Mouse (Mus musculus): Measurements from ENCODE around the gene Gpbp1. TPM values are rescaled to one million over a fixed set of nuclear protein-coding genes. Genes with fewer than 3 reads are reported as not detected.

The Gpbp1 gene
- polyA plus RNA-seq, 1 experiment from 2014 or later, result 93.6 TPM

GRCm38 (mm10) chr13:111394341-111394740, 95.6 kb downstream of the Gpbp1 start:
- no peak for ATAC-seq
- no peaks in the 10 kb centered on the region for H3K27me3 ChIP-seq (ENCODE audit: control insufficient read depth, insufficient read depth, low read depth, low read length)
- 85% methylated on average over 8 of the region's 8 CpGs for WGBS

GRCm38 (mm10) chr13:111393426-111393825, 96.5 kb downstream of the Gpbp1 start:
- Histone ChIP-seq H3K4me1 (ENCODE audit: control insufficient read depth, insufficient read depth, low read length) (no peaks in the 10 kb centered on the region), H3K4me3 (ENCODE audit: low read depth, low read length) (no peak overlapping the region), H3K27me3 (ENCODE audit: control insufficient read depth, insufficient read depth, low read depth, low read length) (no peaks in the 10 kb centered on the region), H3K9me3 (replicated peaks; ENCODE audit: control insufficient read depth, low read length, poor library complexity, severe bottlenecking) (no peaks in the 10 kb centered on the region), H3K4me2 (ENCODE audit: low read length) (no peak overlapping the region), H3K36me3 (ENCODE audit: control insufficient read depth, insufficient read depth, low read length) (no peaks in the 10 kb centered on the region), H3K27ac (ENCODE audit: low read length) (no peak overlapping the region), H3K9ac (ENCODE audit: low read depth, low read length) (no peak overlapping the region)
- 63% methylated on average over 6 of the region's 6 CpGs for WGBS
- ATAC-seq, result no peak; the same call in 1 of the 2 replicates

More at GRCm38 (mm10) chr13:111394341-111394740, 95.6 kb downstream of the Gpbp1 start:
- Histone ChIP-seq H3K4me2 (ENCODE audit: low read length) (no peak overlapping the region), H3K4me3 (ENCODE audit: low read depth, low read length) (no peak overlapping the region), H3K36me3 (ENCODE audit: control insufficient read depth, insufficient read depth, low read length) (no peaks in the 10 kb centered on the region), H3K9ac (ENCODE audit: low read depth, low read length) (no peak overlapping the region), H3K9me3 (replicated peaks; ENCODE audit: control insufficient read depth, low read length, poor library complexity, severe bottlenecking) (no peaks in the 10 kb centered on the region), H3K27ac (ENCODE audit: low read length) (no peak overlapping the region), H3K4me1 (ENCODE audit: control insufficient read depth, insufficient read depth, low read length) (no peaks in the 10 kb centered on the region)

- no peak overlapping the region for H3K27ac ChIP-seq (ENCODE audit: low read length)
- H3K9ac ChIP-seq (ENCODE audit: low read depth, low read length), result no peak overlapping the region
- H3K4me3 ChIP-seq (ENCODE audit: low read depth, low read length), result no peak overlapping the region
- no peak overlapping the region for H3K4me2 ChIP-seq (ENCODE audit: low read length)
- WGBS, result 90% methylated on average over 5 of the region's 5 CpGs
- ATAC-seq, result no peak
- no peaks in the 10 kb centered on the region for H3K36me3 ChIP-seq (ENCODE audit: control insufficient read depth, insufficient read depth, low read length)
- no peaks in the 10 kb centered on the region for H3K9me3 ChIP-seq (replicated peaks; ENCODE audit: control insufficient read depth, low read length, poor library complexity, severe bottlenecking)
- H3K4me1 ChIP-seq (ENCODE audit: control insufficient read depth, insufficient read depth, low read length), result no peaks in the 10 kb centered on the region
- H3K27me3 ChIP-seq (ENCODE audit: control insufficient read depth, insufficient read depth, low read depth, low read length), result no peaks in the 10 kb centered on the region
Measured at GRCm38 (mm10) chr13:111391426-111391825, 98.5 kb downstream of the Gpbp1 start.

GRCm38 (mm10) chr13:111391011-111391410, 98.9 kb downstream of the Gpbp1 start:
- no peak for ATAC-seq
- no peaks in the 10 kb centered on the region for H3K9me3 ChIP-seq (replicated peaks; ENCODE audit: control insufficient read depth, low read length, poor library complexity, severe bottlenecking)
- no peaks in the 10 kb centered on the region for H3K4me1 ChIP-seq (ENCODE audit: control insufficient read depth, insufficient read depth, low read length)
- H3K36me3 ChIP-seq (ENCODE audit: control insufficient read depth, insufficient read depth, low read length), result no peaks in the 10 kb centered on the region
- H3K4me2 ChIP-seq (ENCODE audit: low read length), result no peak overlapping the region
- no peak overlapping the region for H3K27ac ChIP-seq (ENCODE audit: low read length)
- 83% methylated on average over 1 of the region's 1 CpGs for WGBS
- no peak overlapping the region for H3K9ac ChIP-seq (ENCODE audit: low read depth, low read length)
- no peaks in the 10 kb centered on the region for H3K27me3 ChIP-seq (ENCODE audit: control insufficient read depth, insufficient read depth, low read depth, low read length)
- H3K4me3 ChIP-seq (ENCODE audit: low read depth, low read length), result no peak overlapping the region

DNA sequence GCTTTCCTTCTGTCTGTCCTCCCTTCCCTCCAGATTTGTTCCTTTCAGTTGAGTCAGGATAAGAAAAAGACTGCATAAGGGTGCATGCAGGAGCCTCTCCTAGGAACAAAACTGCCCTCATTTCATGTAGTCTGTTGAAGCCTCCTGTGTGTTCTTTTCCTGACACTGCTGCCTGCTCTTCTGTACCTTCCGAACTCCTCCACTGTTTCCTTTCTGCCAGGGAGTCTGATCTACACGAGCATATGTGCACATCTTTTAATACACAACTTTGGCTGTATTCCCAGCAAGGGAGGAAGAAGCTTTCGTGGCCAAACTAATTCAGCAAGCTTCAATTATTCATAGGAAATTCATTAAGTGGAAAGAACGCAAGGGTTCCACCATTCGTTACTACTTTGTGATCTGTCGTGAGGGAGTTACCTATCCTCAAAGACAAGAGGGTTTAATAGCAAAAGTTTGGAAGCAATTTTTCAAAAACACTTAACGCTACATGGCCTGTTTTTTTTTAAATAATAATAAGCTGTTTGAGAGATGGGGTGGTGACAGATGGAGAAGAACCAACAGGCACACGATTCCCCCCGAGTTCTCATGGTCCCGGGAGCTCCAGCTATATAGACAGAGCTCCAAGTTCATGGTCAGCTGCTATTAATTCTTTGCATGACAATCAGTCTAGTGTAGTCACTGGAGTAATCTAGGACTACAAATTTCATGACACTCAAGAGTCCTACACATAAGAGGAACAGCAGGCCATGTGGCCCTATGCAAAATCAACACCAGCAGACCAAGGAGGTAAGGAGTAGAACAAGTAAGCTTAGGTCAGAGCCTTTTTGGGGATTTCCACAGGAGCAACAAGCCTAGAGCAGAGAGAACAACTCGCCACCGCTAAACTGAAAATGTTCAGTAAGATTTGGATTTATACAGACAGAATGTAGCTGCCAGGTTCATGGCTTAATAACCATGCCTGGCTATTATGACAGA, 105.6 kb downstream of the Gpbp1 start:
- Histone ChIP-seq H3K27ac (ENCODE audit: low read length) (no peak overlapping the region), H3K27me3 (ENCODE audit: control insufficient read depth, insufficient read depth, low read depth, low read length) (no peaks in the 10 kb centered on the region), H3K4me3 (ENCODE audit: low read depth, low read length) (no peak overlapping the region), H3K9ac (ENCODE audit: low read depth, low read length) (no peak overlapping the region), H3K4me2 (ENCODE audit: low read length) (no peak overlapping the region), H3K36me3 (ENCODE audit: control insufficient read depth, insufficient read depth, low read length) (no peaks in the 10 kb centered on the region), H3K9me3 (replicated peaks; ENCODE audit: control insufficient read depth, low read length, poor library complexity, severe bottlenecking) (0 out of 2 replicates have a peak, but pooled peaks cover 2% of the 10 kb centered on the region), H3K4me1 (ENCODE audit: control insufficient read depth, insufficient read depth, low read length) (no peaks in the 10 kb centered on the region)
- ATAC-seq, result no peak
- 76% methylated on average over 12 of the region's 12 CpGs for WGBS

Other genes with a start within 250 kb of the Gpbp1 start
- gene Actbl2, start 235.1 kb downstream of the Gpbp1 start, polyA plus RNA-seq (2015; fragmentation: Nextera tagmentation; extraction: Ambion mirVana), result not detected in 2 replicates
- not detected in 2 replicates for gene Gm49496, start 59.8 kb upstream of the Gpbp1 start, polyA plus RNA-seq (2015; fragmentation: Nextera tagmentation; extraction: Ambion mirVana)
- gene Gm10198, start 102.7 kb upstream of the Gpbp1 start, polyA plus RNA-seq (2015; fragmentation: Nextera tagmentation; extraction: Ambion mirVana), result not detected in 2 replicates
- 18.9 and 19.5 TPM in 2 replicates for gene Mier3, start 190.9 kb upstream of the Gpbp1 start, polyA plus RNA-seq (2015; fragmentation: Nextera tagmentation; extraction: Ambion mirVana)

Measured in midbrain, embryonic 16.5 days (tissue).